7 mouse cellular contexts compared by ENCODE assay signal in genomic region chr15:96598888-96599578, GRCm38 (mm10). TPM values are rescaled to one million over a fixed set of nuclear protein-coding genes. Genes with fewer than 3 reads are reported as not detected.
DNase-seq lines count a peak whose midpoint lies in the region; ATAC-seq and TF ChIP-seq lines count a peak whose summit lies in the region.

No protein-coding gene starts in this region.

- no peak overlapping the region for H3K4me2 ChIP-seq in liver, embryonic 14.5 days (ENCODE audit: low read depth)

- no peak overlapping the region for H3K27ac ChIP-seq in liver, embryonic 14.5 days
- no peak overlapping the region for H3K27ac ChIP-seq in cerebellum, adult 2 months (ENCODE audit: insufficient read depth, low read length)

- H3K4me3 ChIP-seq in liver, embryonic 14.5 days (ENCODE audit: insufficient read depth in 1 of 2, low read depth in 2 of 2, low read length in 2 of 2), result no peak overlapping the region
- no peak overlapping the region for H3K4me3 ChIP-seq in cerebellum, adult 2 months (replicated peaks; ENCODE audit: insufficient read depth, low read depth, low read length)

- no peak for TF ChIP-seq POLR2A in cerebellum, adult 2 months (IDR thresholded peaks at IDR 0.05; ENCODE audit: borderline replicate concordance, insufficient read depth, low read length)

- WGBS in liver, embryonic 14.5 days (ENCODE audit: insufficient replicate concordance), result 31% methylated on average over 11 of the region's 11 CpGs
- WGBS in cerebellum, adult 2 months, result 69% methylated on average over 11 of the region's 11 CpGs

- no peaks in the 10 kb centered on the region for H3K27me3 ChIP-seq in liver, embryonic 14.5 days (ENCODE audit: control insufficient read depth, insufficient read depth, low read length)
- no peaks in the 10 kb centered on the region for H3K27me3 ChIP-seq in cerebellum, adult 2 months (ENCODE audit: control insufficient read depth, insufficient read depth, low read length)

- peak; percentile 21; the same call in 1 of the 2 replicates for ATAC-seq in liver, embryonic 14.5 days (ENCODE audit: insufficient read depth)

- H3K9ac ChIP-seq in liver, embryonic 14.5 days (replicated peaks), result no peak overlapping the region

- no peaks in the 10 kb centered on the region for H3K36me3 ChIP-seq in liver, embryonic 14.5 days (replicated peaks; ENCODE audit: control insufficient read depth, insufficient read depth, low read depth)

- H3K4me1 ChIP-seq in liver, embryonic 14.5 days (replicated peaks; ENCODE audit: control insufficient read depth in 2 of 2, insufficient read depth in 2 of 2, low read length in 1 of 2), result peaks cover 0 to 3% of the 10 kb centered on the region in 2 experiments; a peak in 2 of 4 replicates
- peaks cover 5% of the 10 kb centered on the region; the same call in 1 of the 2 replicates for H3K4me1 ChIP-seq in cerebellum, adult 2 months (ENCODE audit: control insufficient read depth, insufficient read depth, low read length)

- TF ChIP-seq CTCF in liver, embryonic 14.5 days (IDR thresholded peaks at IDR 0.05; ENCODE audit: low read depth), result no peak
- no peak for TF ChIP-seq CTCF in cerebellum, adult 2 months (IDR thresholded peaks at IDR 0.05; ENCODE audit: borderline replicate concordance, insufficient read depth, low read depth, low read length)

- H3K9me3 ChIP-seq in liver, embryonic 14.5 days (ENCODE audit: control insufficient read depth, low read length), result no peaks in the 10 kb centered on the region

- peak; percentile 86 for DNase-seq in CD4-positive helper T cell, adult 2 months (ENCODE audit: low read depth, low spot score)
- peak; percentile 34 for DNase-seq in ES-CJ7 (ENCODE audit: low read depth, low spot score)
- peak; percentile 7 to 16 (median 14) for DNase-seq in liver, embryonic 14.5 days (ENCODE audit: low read depth in 3 of 3, low spot score in 3 of 3)
- DNase-seq in spleen, adult 18-20 months, result peak; percentile 76 to 79
- DNase-seq in cerebellum, adult 9-10 months, result no peak
- DNase-seq in cerebellum, adult 2 months, result no peak
- no peak for DNase-seq in retina, postnatal 1 day

- no peak for TF ChIP-seq EP300 in liver, embryonic 14.5 days (IDR thresholded peaks at IDR 0.05; ENCODE audit: low read depth)

RNA-seq across cellular contexts. Expression of gene Slc38a1, which starts 43.7 kb away (rescaled TPM):
- polyA plus RNA-seq in liver, embryonic 14.5 days (2012; rRNA removed), result 5.7 and 9.3 TPM in 2 replicates
- polyA plus RNA-seq in liver, embryonic 14.5 days (2014; fragmentation: Nextera tagmentation; extraction: Ambion mirVana), result 15.1 and 15.5 TPM in 2 replicates
- 141 and 160 TPM in 2 replicates for polyA plus RNA-seq in cerebellum, adult 2 months (2012; rRNA removed)

Comparison
In these comparisons a context has a peak if more than half of its experiments do, and no peak if none do; other contexts are left out.
1. DNase-seq: peak in CD4-positive helper T cell, adult 2 months (single experiment), ES-CJ7 (single experiment), liver, embryonic 14.5 days (3 of 3) and spleen, adult 18-20 months (2 of 2); none in cerebellum, adult 9-10 months (single experiment), cerebellum, adult 2 months (0 of 2) and retina, postnatal 1 day (single experiment).